Mouse (Mus musculus) ES-Bruce4 (cell line): Measurements from ENCODE around the gene Stx6.

Experiments
- CTCF ChIP-seq: IDR thresholded peaks from one replicate; pipeline ENCODE4 v1.8.1; 2011; ENCODE audit warnings: low read depth, low read length
- POLR2A ChIP-seq: IDR thresholded peaks from one replicate; pipeline ENCODE4 v1.8.1; 2011; ENCODE audit warnings: low read length; ENCODE audit not compliant: insufficient read depth

DNA sequence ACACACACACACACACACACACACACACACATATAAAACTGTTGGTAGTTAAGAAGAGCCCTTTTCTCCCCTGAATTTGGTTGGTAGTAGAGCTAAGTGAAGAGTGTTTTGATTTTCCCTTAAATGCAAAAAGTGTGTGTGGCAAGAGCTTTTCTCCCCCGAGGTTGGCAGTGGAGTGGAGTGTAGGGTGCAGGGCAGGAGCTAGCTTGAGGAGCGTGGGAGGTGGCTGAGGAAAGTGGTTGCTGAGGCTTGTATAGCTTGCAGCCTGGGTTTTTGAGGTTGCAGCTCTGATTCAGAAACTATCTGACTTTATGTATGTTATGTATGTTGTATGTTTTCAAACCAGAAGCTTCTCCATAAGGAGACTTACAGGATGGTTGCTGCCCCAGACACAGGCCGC is 8.9 kb downstream of the Stx6 start:
- TF ChIP-seq CTCF (no peak), POLR2A (no peak)
